Mouse (Mus musculus) frontal cortex, adult (tissue): ENCODE data around the gene Cdc14a.
A peak's percentile ranks its signal among the peaks of the same experiment; 100 is the strongest.

Experiments
- ATAC-seq: cut with Nextera tagmentation; 2 replicates; pipeline ENCODE4 v1.9.2; 2017; ENCODE audit warnings: mild to moderate bottlenecking, moderate library complexity, mixed read lengths; ENCODE audit not compliant: low TSS enrichment

Cdc14a gene

DNA sequence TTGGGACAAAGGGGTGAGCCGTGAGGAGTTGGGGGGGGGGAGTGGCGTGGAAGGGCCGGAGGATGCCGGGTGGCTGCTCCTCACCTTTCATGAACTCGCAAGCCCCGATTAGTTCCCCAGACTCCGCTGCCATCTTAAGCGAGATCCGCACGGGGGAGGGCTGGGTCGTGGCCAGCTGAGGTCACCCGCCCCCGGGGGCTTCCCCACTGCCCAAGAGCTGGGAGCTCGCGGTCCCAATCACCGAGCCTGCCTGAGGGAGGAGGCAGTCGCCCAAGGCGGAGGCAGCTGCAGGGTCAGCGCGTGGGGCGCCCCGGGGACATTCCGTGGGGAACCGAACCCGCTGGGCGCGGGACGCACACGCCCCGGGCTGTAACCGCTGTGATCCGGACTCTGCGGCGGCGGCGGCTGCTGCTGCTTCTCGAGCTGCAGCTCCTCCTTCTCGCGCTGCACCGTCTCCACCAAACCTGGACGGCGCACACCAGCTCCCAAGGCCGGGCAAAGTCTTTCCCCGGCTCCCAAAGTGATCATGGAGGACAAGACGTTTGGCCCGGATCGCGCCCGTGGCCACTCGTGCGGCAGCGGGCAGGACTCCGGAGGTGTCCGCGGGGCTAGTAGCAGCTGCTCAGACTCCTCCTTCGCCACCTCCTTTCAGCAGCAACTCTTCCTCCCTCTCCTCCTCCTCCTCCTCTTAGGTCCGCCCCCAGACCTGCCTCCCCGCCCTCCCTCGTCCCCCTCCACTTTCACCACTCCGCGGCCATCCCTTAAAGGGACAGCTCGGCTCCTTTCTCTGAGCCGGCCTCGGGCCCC lies at the start of gene Cdc14a:
Gene Cdc14a, minus strand, starts transcription at position 680 of the 807 bp plus-strand sequence.
- peak; percentile 74 for ATAC-seq

GRCm38 (mm10) chr3:116465709-116466108 lies 41.9 kb upstream of the Cdc14a start:
- no peak for ATAC-seq

GRCm38 (mm10) chr3:116464318-116464717 lies 40.5 kb upstream of the Cdc14a start:
- ATAC-seq: no peak

GRCm38 (mm10) chr3:116461053-116461452 lies 37.2 kb upstream of the Cdc14a start:
- no peak for ATAC-seq

DNA sequence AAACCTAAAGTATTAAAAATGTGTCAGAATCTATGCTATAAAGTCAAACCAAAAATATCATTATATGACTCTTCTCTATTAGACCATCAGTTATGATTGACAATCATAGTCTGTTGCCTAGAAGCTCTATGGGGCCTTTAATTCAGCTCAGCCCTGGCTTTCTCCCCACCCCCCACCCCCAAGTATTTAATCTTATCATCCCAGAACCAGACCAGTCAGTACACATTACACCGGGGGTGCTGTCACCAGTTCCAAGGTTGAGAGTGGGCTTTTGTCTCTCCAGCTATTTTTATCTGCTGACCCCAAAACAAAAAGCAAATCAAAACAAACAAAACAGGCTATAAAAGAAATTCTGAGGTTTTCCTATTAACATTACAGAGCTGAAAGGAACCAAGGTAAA lies 30.7 kb upstream of the Cdc14a start:
- ATAC-seq: no peak

GRCm38 (mm10) chr3:116450741-116451140 lies 26.9 kb upstream of the Cdc14a start:
- ATAC-seq: peak; percentile 38; the same call in 1 of the 2 replicates

- no peak for ATAC-seq
Measured at GRCm38 (mm10) chr3:116444327-116444726, 20.5 kb upstream of the Cdc14a start.

DNA sequence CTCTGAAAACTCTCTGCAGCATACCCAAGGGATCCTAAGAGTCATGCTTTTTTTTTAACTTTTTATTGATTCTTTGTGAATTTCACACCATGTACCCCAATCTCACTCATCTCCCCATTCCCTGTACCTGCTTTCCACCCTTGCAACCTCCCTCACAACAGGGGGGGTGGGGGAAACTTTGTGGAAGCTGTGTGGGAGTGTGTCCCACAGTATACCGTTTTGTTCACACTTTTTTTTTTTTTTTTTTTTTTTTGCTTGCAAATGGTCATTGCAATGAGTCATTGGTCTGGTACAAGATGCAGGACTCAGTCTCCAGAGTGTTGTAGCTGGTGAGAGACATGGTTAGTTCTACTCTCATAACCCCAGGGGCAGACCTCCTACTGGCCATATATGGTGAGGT lies 19.0 kb upstream of the Cdc14a start:
- ATAC-seq: no peak

DNA sequence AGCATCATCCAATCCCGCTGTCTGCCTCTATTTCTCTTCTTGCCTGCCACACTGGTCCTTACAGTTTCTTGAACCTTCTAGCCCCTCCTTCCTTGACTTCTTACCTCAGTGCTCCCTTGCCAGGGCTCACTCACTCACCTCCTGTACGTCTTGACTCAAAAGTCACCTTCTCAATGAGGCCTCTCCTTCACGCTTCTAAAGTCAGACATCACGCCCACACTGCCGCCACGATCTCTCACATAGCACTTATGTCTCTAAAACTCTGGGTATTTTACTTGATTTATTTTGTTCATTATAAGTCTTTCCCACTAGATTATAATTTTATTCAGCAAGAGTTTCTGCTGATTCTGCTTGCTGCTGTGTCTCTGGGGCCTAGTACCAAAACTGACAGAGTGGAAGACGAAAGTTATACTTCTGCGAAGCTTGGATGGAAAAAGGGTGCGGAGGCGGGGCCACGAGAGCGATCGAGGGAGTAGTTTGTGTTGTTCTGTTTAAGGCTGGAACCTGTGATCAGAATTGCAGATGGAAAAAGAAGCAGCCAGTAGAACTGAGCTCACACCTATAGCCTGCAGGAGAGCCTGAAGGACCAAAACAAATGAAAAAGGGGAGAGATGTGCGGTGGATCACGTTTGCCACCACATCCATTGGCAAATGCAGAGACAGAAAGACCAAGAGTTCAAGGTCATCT lies 17.8 kb upstream of the Cdc14a start:
- ATAC-seq: no peak

- ATAC-seq: no peak
Measured at GRCm38 (mm10) chr3:116440066-116440997, 16.5 kb upstream of the Cdc14a start.

DNA sequence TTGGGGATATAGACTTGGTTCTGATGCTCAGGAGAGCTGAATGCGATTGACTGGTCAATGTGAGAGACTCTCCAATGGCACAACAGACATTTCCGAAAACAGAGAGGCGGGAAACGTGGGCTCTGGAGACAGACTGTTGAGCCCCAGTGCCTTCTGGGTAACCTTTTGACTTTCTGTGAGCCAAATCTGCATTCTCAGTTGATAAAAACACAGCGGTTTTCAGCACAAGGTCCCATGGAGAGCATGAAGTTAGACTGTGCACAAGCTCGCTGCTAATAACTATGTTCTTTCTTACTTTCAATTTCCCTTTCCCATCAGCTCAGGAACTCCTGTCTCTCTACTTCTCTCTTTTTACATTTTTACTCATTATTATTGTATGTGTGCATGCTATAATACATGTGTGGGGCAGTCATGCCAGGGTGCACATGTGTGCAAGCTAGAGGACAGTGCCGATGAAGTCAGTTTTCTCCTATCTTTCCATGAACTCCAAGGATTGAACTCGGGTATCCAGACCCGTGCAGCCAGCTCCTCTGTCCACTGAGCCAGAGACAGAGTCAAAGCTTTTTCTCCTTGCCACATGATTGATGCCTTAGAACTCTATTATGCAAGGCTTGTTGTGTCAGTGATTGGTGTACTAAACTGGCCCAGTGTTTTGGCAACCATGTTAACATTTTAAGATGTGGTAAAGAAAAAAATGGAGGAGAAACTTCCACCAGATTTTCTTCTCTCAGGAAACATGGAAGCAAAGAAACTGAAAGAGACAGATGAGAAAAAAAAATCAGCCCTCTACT lies 13.2 kb upstream of the Cdc14a start:
- ATAC-seq: no peak

- ATAC-seq: no peak
Measured at GRCm38 (mm10) chr3:116436113-116436512, 12.3 kb upstream of the Cdc14a start.

DNA sequence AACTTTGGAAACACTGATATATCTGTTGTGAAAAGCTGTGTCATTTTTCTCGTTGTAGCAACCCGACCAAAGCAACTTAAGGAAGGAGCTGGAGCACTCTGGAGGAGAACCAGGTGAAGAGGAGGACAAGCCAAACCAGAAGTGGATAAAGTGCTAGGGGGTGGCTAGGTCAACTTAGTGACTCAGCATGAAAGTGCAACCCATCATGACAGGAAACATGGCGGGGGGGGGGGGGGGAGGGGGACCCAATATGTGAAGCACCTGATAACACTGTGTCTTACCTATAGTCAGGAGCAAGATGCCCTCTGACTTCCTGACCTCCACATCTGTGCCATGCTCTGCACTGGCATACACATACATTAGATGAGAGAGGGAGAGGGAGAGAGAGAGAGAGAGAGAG lies 10.9 kb upstream of the Cdc14a start:
- ATAC-seq: no peak

- no peak for ATAC-seq
Measured at GRCm38 (mm10) chr3:116425901-116426300, 2.1 kb upstream of the Cdc14a start.

GRCm38 (mm10) chr3:116424973-116425284 lies 1.1 kb upstream of the Cdc14a start:
- ATAC-seq: peak; percentile 88

GRCm38 (mm10) chr3:116424160-116424972 lies 534 bp upstream of the Cdc14a start:
- ATAC-seq: peak; percentile 46

- ATAC-seq: no peak; the same call in 1 of the 2 replicates
Measured at GRCm38 (mm10) chr3:116422795-116423352, 958 bp downstream of the Cdc14a start.

GRCm38 (mm10) chr3:116422074-116422473 lies 1.8 kb downstream of the Cdc14a start:
- no peak for ATAC-seq

GRCm38 (mm10) chr3:116421121-116421520 lies 2.7 kb downstream of the Cdc14a start:
- ATAC-seq: no peak

- no peak for ATAC-seq
Measured at GRCm38 (mm10) chr3:116419791-116420190, 4.0 kb downstream of the Cdc14a start.
